Mouse (Mus musculus) mouse embryonic stem cell (cell line): ENCODE measurements around the gene Gm6121.
"Not testable (repeated sequence)": the region's sequence is repeated elsewhere in the genome, so short reads cannot be mapped to it uniquely, and the experiment has no call there.

Experiments used
- in situ Hi-C, 2 experiments: fragments of 300-500 bp; cut with MboI; formaldehyde crosslinking; loops; 1 replicate in 1 of 2; 3 replicates in 1 of 2; pipeline ENCODE4 v1.14.3; 2019 to 2020; ENCODE audit warnings: low sequenced_read_pairs in 2 of 2, low pct_unique_long_range_greater_than_20kb in 1 of 2, mixed read lengths in 1 of 2; ENCODE audit not compliant: unreplicated experiment in 1 of 2

The Gm6121 gene

DNA sequence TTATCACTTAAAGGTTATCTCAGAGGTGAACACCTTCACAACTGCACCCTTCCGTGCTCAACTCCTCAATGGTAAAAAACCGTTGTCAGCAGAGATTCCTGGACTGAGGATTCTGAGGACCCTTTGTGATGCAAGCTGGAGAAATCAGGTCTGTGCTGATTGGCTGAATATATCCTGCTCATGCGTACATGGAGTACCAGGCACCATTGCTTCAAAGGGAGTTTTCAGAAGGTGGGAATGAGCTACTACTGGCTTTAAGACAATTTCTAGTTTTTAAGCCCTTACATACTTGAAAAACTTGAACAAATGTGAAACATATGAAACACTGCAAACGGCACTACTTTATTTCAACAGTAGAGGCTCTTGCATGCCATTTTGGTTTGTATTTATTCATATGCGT lies at the start of gene Gm6121:
Gm6121 (minus strand) TSS at position 101 of the 400 bp plus-strand sequence.
- in situ Hi-C loops, result not testable (repeated sequence)
